Mouse (Mus musculus): ENCODE measurements around the gene Rnf216. TPM values are rescaled to one million over a fixed set of nuclear protein-coding genes. Genes with fewer than 3 reads are reported as not detected.

Rnf216 gene
- total and polyA plus RNA-seq, 3 experiments: 16.4 to 123 (median 30.8) TPM

DNA sequence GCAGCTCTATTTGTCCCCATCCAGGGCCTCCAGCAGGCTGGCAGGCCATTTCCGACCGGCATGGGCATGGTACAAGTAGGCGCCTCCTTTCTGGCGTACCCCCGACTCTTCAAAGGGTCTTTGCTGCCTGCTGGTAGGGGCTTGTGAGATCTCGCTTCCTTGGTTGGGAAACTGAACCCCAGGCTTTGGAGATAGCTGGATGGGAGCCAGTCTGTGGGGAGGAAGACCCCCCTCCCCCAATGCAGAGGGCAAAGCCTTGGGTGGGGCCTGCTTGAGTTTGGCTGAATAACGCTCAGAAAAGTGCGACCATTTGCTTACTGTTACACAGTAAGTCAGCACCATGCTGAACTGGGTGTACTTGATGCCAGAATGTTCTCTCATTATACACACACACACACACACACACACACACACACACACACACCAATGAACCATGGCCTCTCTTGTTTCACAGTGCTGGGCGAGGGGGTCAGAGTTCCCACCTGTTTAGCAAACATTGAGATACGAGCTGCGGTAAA is 150.3 kb downstream of the Rnf216 start:
- Histone ChIP-seq H3K79me2 (ENCODE audit: control insufficient read depth, insufficient read depth, low read length, poor library complexity) (no peaks in the 10 kb centered on the region), H3K4me1 (ENCODE audit: control insufficient read depth in 1 of 2, insufficient read depth in 2 of 2, low read length in 2 of 2) (no peaks in the 10 kb centered on the region), H3K4me3 (ENCODE audit: control insufficient read depth in 1 of 2, insufficient read depth in 1 of 2, low read depth in 2 of 2, low read length in 2 of 2) (no peak overlapping the region), H3K27me3 (ENCODE audit: control insufficient read depth in 1 of 2, insufficient read depth in 2 of 2, low read length in 2 of 2) (no peaks in the 10 kb centered on the region), H3K9me3 (replicated peaks; ENCODE audit: insufficient read depth, low read length) (no peaks in the 10 kb centered on the region), H3K36me3 (ENCODE audit: control insufficient read depth in 1 of 2, insufficient read depth in 2 of 2, low read length in 2 of 2) (no peaks in the 10 kb centered on the region), H3K27ac (ENCODE audit: control insufficient read depth, low read depth, low read length) (no peak overlapping the region), H3K9ac (ENCODE audit: control insufficient read depth, low read depth, low read length, poor library complexity, severe bottlenecking) (no peak overlapping the region)
- TF ChIP-seq RAD21 (IDR thresholded peaks at IDR 0.05; ENCODE audit: low read depth, low read length) (no peak), E2F4 (IDR thresholded peaks at IDR 0.05; ENCODE audit: borderline replicate concordance, low read depth, low read length) (no peak), MAX (IDR thresholded peaks at IDR 0.05; ENCODE audit: low read length) (no peak), UBTF (IDR thresholded peaks at IDR 0.05; ENCODE audit: borderline replicate concordance, insufficient read depth, low read depth, low read length) (no peak), MEF2A (IDR thresholded peaks at IDR 0.05; ENCODE audit: extremely low read depth, insufficient replicate concordance, low read depth, low read length, poor library complexity, severe bottlenecking) (no peak), CHD1 (IDR thresholded peaks at IDR 0.05; ENCODE audit: low read depth, low read length) (no peak), RCOR1 (IDR thresholded peaks at IDR 0.05; ENCODE audit: low read depth, low read length) (no peak), TBP (IDR thresholded peaks at IDR 0.05; ENCODE audit: low read depth, low read length) (no peak), ETS1 (IDR thresholded peaks at IDR 0.05; ENCODE audit: low read depth, low read length) (no peak), SIN3A (IDR thresholded peaks at IDR 0.05; ENCODE audit: low read length) (no peak)
- DNase-seq (ENCODE audit: low read depth, low spot score): no peak

DNA sequence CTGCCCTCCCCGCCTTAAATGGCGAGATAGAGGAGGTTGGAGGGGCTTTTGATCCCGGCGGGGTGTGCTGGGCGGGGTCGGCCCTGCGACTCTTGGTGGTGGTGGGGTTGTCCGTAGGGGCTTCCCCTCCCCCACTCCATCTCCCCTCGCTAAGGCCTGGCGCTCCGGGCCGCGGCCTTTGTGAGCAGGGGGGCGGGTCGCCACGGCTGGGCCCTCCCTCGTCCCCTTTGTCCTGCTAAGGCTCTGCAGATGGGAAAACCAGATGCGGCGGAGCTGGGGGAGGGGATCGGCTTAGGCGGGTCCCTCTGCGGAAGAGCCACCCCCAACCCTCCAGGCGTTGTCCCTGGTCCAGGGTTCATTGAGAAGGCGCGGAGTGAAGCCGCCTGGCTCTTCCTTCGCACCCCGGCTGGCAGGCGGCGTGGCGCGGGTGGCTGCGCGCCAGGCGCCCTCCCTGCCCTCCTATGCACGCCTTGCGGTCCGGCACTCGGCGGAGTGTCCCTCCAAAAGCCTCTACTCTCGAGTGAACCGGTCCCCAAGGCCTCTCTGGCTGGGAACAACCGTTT is 150.8 kb downstream of the Rnf216 start:
- Histone ChIP-seq H3K27ac (ENCODE audit: control insufficient read depth, low read depth, low read length) (no peak overlapping the region), H3K36me3 (ENCODE audit: control insufficient read depth in 1 of 2, insufficient read depth in 2 of 2, low read length in 2 of 2) (no peaks in the 10 kb centered on the region), H3K27me3 (ENCODE audit: control insufficient read depth in 1 of 2, insufficient read depth in 2 of 2, low read length in 2 of 2) (no peaks in the 10 kb centered on the region), H3K9me3 (replicated peaks; ENCODE audit: insufficient read depth, low read length) (no peaks in the 10 kb centered on the region), H3K4me1 (ENCODE audit: control insufficient read depth in 1 of 2, insufficient read depth in 2 of 2, low read length in 2 of 2) (no peaks in the 10 kb centered on the region), H3K9ac (ENCODE audit: control insufficient read depth, low read depth, low read length, poor library complexity, severe bottlenecking) (no peak overlapping the region), H3K4me3 (ENCODE audit: control insufficient read depth in 1 of 2, insufficient read depth in 1 of 2, low read depth in 2 of 2, low read length in 2 of 2) (no peak overlapping the region), H3K79me2 (ENCODE audit: control insufficient read depth, insufficient read depth, low read length, poor library complexity) (no peaks in the 10 kb centered on the region)
- no peak for DNase-seq (ENCODE audit: low read depth, low spot score)
- TF ChIP-seq POLR2A (IDR thresholded peaks at IDR 0.05; ENCODE audit: control insufficient read depth in 1 of 2, insufficient read depth in 1 of 2, low read depth in 1 of 2, low read length in 2 of 2, poor library complexity in 1 of 2): no peak
- no peak for TF ChIP-seq RAD21 (IDR thresholded peaks at IDR 0.05; ENCODE audit: low read depth, low read length)
- TF ChIP-seq CTCF (IDR thresholded peaks at IDR 0.05 in 2 of 3, conservative IDR thresholded peaks at IDR 0.05 in 1 of 3; ENCODE audit: control insufficient read depth in 1 of 3, insufficient read depth in 1 of 3, low read depth in 2 of 3, low read length in 3 of 3, poor library complexity in 1 of 3, severe bottlenecking in 1 of 3): no peak
- no peak for TF ChIP-seq RCOR1 (IDR thresholded peaks at IDR 0.05; ENCODE audit: low read depth, low read length)
- no peak for TF ChIP-seq KAT2A (conservative IDR thresholded peaks at IDR 0.05; ENCODE audit: low read depth, low read length)
- TF ChIP-seq ZC3H11A (IDR thresholded peaks at IDR 0.05; ENCODE audit: low read depth, low read length): no peak
- TF ChIP-seq ETS1 (IDR thresholded peaks at IDR 0.05; ENCODE audit: low read depth, low read length): no peak
- no peak for TF ChIP-seq MEF2A (IDR thresholded peaks at IDR 0.05; ENCODE audit: extremely low read depth, insufficient replicate concordance, low read depth, low read length, poor library complexity, severe bottlenecking)
- TF ChIP-seq USF1 (IDR thresholded peaks at IDR 0.05; ENCODE audit: low read depth, low read length): no peak
